Mouse (Mus musculus) midbrain, embryonic 13.5 days (tissue): ENCODE measurements around the gene Drc3. TPM values are rescaled to one million over a fixed set of nuclear protein-coding genes. Genes with fewer than 3 reads are reported as not detected.
"Not testable (repeated sequence)": the region's sequence is repeated elsewhere in the genome, so short reads cannot be mapped to it uniquely, and the experiment has no call there.

ENCODE experiments used
- ATAC-seq: fragments of 200-750 bp; cut with Nextera tagmentation; 2 replicates; pipeline ENCODE4 v1.8.0; 2017; ENCODE audit warnings: mild to moderate bottlenecking, moderate TSS enrichment, moderate library complexity
- H3K27ac ChIP-seq: fragments of 300-500 bp; sonication (generic); 2 replicates; pipeline ENCODE4 v1.5.1; 2015; ENCODE audit warnings: inconsistent platforms, mild to moderate bottlenecking, moderate library complexity
- H3K27me3 ChIP-seq: fragments of 300-500 bp; sonication (generic); 2 replicates; pipeline ENCODE4 v1.6.1; 2015; ENCODE audit warnings: mild to moderate bottlenecking, inconsistent platforms
- H3K36me3 ChIP-seq: fragments of 300-500 bp; sonication (generic); 2 replicates; pipeline ENCODE4 v1.6.1; 2015; ENCODE audit warnings: mild to moderate bottlenecking, inconsistent platforms
- H3K4me1 ChIP-seq: fragments of 300-500 bp; sonication (generic); replicated peaks from 2 replicates; pipeline ENCODE4 v1.6.1; 2015; ENCODE audit warnings: inconsistent platforms
- H3K4me2 ChIP-seq: fragments of 300-500 bp; sonication (generic); replicated peaks from 2 replicates; pipeline ENCODE4 v1.6.1; 2015; ENCODE audit warnings: moderate library complexity, mild to moderate bottlenecking, inconsistent platforms
- H3K4me3 ChIP-seq: fragments of 300-500 bp; sonication (generic); replicated peaks from 2 replicates; pipeline ENCODE4 v1.5.1; 2015; ENCODE audit warnings: mild to moderate bottlenecking, inconsistent platforms
- H3K9ac ChIP-seq: fragments of 300-500 bp; sonication (generic); replicated peaks from 2 replicates; pipeline ENCODE4 v1.6.1; 2015; ENCODE audit warnings: mild to moderate bottlenecking, inconsistent platforms
- H3K9me3 ChIP-seq: fragments of 300-500 bp; sonication (generic); 2 replicates; pipeline ENCODE4 v1.6.1; 2016; ENCODE audit warnings: mild to moderate bottlenecking, inconsistent platforms
- WGBS: fragments of 180-500 bp; shearing (Covaris S2); methylation state at CpG from one replicate; pipeline ENCODE4 v1.1.7; 2015; 5-methylcytosine and 5-hydroxymethylcytosine counted together
- polyA plus RNA-seq: library from polyadenylated mRNA; unstranded; fragments of >200 nt; fragmentation: Nextera tagmentation; extraction: Ambion mirVana; gene quantifications from 2 replicates; pipeline ENCODE4 v1.2.1, GENCODE M21; 2015

Drc3 gene
- polyA plus RNA-seq, 1 experiment from 2014 or later, result 5.1 TPM

GRCm38 (mm10) chr11:60439621-60440020, 86.5 kb downstream of the Drc3 start:
- 24% methylated on average over 1 of the region's 1 CpGs for WGBS
- H3K4me3 ChIP-seq, ATAC-seq, H3K27ac ChIP-seq, H3K4me1 ChIP-seq, H3K27me3 ChIP-seq, H3K9ac ChIP-seq, H3K4me2 ChIP-seq, H3K9me3 ChIP-seq: not testable (repeated sequence)
- H3K36me3 ChIP-seq, result peaks cover 86% of the 10 kb centered on the region

DNA sequence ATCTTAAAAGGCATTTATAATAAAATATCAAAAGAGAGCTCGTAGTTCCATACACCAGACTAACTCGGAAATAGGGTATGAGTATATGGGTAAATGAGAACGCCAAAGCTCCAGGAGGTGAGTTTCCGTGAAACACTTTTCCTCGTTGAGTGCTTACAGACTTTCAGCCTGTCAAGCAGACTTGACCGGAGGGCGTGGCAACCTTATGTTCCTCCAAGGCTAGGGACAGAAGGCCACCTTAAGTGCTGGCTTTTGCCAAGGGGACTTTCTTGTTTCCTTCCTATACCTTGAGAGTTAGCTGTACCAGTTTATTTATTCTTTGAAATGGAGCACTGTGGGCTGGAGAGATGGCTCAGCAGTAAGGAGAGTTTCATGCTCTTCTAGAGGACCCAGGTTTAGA, 87.0 kb downstream of the Drc3 start:
- 58% methylated on average over 7 of the region's 7 CpGs for WGBS
- Histone ChIP-seq H3K27ac (no peak overlapping the region), H3K4me2 (no peak overlapping the region), H3K9ac (no peak overlapping the region), H3K9me3 (no peaks in the 10 kb centered on the region), H3K36me3 (peaks cover 80% of the 10 kb centered on the region), H3K27me3 (no peaks in the 10 kb centered on the region), H3K4me3 (no peak overlapping the region), H3K4me1 (no peaks in the 10 kb centered on the region)
- no peak for ATAC-seq

DNA sequence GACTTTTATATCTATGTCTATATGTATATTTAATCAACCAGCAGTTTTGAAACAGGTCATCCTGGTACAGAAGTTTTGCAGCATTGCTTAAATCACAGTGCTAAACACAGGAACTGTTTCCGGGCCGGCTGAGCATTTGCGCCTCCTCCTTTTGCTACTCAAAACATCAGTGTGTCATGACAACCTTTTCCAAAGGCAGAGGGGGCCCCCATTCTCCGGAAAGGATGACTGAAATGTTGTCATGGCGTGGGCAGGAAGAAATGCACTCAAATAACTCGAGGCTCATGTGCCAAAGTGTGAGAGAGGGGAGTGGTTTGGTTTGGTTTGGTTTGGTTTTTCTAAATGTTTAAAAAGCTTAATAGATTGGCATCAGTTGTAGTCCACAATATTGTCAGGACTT, 89.8 kb downstream of the Drc3 start:
- Histone ChIP-seq H3K9me3 (no peaks in the 10 kb centered on the region), H3K4me1 (no peaks in the 10 kb centered on the region), H3K9ac (no peak overlapping the region), H3K4me2 (no peak overlapping the region), H3K4me3 (no peak overlapping the region), H3K27ac (no peak overlapping the region), H3K27me3 (no peaks in the 10 kb centered on the region), H3K36me3 (peaks cover 54% of the 10 kb centered on the region)
- 87% methylated on average over 6 of the region's 6 CpGs for WGBS
- ATAC-seq, result no peak

Other genes starting within 250 kb of the Drc3 start
- gene Rai1, start 248.3 kb upstream of the Drc3 start, polyA plus RNA-seq, result 32.7 and 33.8 TPM in 2 replicates
- 38.5 and 46.0 TPM in 2 replicates for gene Srebf1, start 130.7 kb upstream of the Drc3 start, polyA plus RNA-seq
- 47.8 and 50.1 TPM in 2 replicates for gene Tom1l2, start 424 bp upstream of the Drc3 start, polyA plus RNA-seq
- 20.4 and 23.3 TPM in 2 replicates for gene Gid4, start 63.8 kb downstream of the Drc3 start, polyA plus RNA-seq
- 39.4 and 42.9 TPM in 2 replicates for gene Atpaf2, start 65.1 kb downstream of the Drc3 start, polyA plus RNA-seq
- gene Drg2, start 101.3 kb downstream of the Drc3 start, polyA plus RNA-seq, result 91.5 and 95.5 TPM in 2 replicates
- gene Myo15, start 116.0 kb downstream of the Drc3 start, polyA plus RNA-seq, result 0.04 and 0.08 TPM in 2 replicates
- gene Alkbh5, start 183.1 kb downstream of the Drc3 start, polyA plus RNA-seq, result 27.2 and 31.0 TPM in 2 replicates